Mouse (Mus musculus): Measurements from ENCODE around the gene Tmem106c. TPM values are rescaled to one million over a fixed set of nuclear protein-coding genes. Genes with fewer than 3 reads are reported as not detected.

The Tmem106c gene
- 10 to 100 TPM; 10.9 to 15.3 TPM for total RNA-seq (2021)

DNA sequence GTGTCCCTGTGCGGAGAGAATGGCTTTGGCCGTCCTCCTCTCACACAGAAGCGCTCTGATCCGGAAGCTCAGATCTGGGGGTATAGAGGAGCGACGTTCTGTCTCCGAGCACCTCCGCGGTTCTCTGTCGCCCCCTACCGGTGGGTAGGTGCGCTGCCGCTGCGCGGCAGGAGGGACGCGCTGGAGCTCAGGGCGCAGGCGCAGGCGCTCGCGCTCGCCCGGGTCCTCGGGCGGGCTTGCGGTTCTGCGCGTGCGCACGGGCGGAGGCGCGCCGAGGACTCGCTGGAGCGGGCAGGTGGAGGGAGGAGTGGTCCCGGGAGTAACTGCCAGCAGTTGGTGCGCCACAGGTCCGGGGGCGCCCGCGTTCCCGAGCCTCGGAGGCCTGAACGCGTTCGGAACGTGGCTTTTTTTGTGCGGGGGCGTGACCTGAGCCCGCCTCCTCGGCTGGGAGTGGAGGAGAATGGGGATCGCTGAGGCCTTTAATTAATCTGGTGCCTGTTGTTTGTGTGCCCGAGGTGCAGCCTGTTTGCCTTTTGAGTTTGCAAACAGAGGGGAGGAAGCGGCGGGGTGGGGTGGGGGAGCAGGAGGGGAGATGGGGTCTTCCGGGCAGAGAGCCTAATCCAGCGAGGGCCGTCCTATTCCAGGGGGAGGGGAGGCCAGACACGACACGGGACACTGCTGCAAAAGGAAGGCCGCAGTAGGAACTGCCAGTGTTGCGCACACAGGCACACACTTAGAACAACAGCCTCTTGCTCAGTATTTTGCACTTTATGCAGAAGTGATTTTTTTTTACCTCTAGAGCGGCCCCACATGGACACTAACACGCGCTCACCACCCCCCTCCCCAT is at the start of gene Tmem106c:
Gene Tmem106c, plus strand, starts transcription at position 212 of the 847 bp plus-strand sequence.
- intact Hi-C loops (cut with DNase I), result loop anchor here (10.0 kb wide), 1 partner anchor 211 kb away; no protein-coding TSS in a partner anchor
- DNase-seq (ENCODE audit: low spot score), result peak; percentile 79

DNA sequence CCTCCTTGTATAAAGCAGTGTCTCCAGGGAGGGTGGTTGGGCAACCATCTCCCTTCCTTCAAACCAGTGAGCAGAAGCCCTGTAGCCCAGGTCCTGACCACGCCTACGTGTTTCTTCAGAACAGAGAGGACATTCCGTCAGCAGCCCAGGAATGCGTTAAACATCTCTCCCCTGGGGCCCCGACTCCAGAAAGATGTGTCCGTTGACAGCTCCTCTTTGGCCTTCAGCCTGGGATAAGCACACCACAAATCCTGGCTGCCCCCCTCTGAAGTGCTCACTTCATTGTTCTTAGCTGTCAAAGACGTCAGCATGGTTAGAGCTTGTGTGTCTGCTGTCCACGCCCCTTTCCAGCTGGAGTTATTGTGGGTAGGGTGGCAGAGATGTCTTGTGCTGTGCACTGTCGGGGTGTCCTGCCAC is 49.7 kb upstream of the Tmem106c start:
- DNase-seq (ENCODE audit: low spot score), result peak; percentile 48
- intact Hi-C loops (cut with DNase I), result no loop called here

DNA sequence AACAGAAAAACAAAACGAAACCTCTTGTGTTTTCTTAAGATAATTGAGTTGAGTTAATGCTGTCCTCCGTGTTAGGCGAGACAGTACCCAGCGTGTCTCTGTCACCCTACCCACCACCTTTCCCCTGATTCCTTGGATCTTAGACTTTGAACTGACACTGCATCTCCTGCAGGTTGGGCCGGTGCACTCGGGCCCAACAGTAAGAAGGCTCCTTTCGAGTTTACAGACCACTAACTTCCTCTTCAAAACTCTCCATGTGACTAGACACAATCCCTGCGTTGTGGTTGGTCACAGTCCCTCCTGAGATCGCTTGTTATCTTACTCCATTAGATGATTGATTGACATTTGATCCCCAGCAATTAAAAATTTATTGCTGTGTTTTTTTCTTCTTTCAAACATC is 46.0 kb upstream of the Tmem106c start:
- intact Hi-C loops (cut with DNase I), result no loop called here
- no peak for DNase-seq (ENCODE audit: low spot score)

DNA sequence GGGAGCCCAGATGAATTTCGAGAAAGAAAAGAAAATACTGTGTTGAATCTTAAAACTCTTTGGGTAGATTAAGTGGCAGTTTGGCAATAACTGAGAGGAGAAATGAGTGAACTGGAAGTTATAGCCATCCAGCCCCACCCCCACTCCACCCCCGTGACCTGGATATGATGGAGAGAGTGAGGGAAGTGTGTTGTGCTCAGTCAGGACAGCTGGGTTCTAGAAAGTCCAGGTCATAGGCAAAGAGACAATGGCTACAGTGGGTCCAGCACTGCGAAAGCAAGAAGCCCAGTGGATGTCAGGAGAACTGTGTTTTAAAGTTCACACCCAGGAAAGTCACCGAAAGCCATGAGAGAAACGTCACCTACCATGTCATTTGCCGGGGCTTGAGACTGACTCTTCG is 44.8 kb upstream of the Tmem106c start:
- intact Hi-C loops (cut with DNase I), result no loop called here
- DNase-seq (ENCODE audit: low spot score), result no peak

- intact Hi-C loops (cut with DNase I), result no loop called here
- DNase-seq (ENCODE audit: low spot score), result no peak
These were observed 43.7 kb upstream of the Tmem106c start for GRCm38 (mm10) chr15:97920306-97920705.

- DNase-seq (ENCODE audit: low spot score), result no peak
- intact Hi-C loops (cut with DNase I), result no loop called here
These were observed 42.2 kb upstream of the Tmem106c start for GRCm38 (mm10) chr15:97921796-97922195.

DNA sequence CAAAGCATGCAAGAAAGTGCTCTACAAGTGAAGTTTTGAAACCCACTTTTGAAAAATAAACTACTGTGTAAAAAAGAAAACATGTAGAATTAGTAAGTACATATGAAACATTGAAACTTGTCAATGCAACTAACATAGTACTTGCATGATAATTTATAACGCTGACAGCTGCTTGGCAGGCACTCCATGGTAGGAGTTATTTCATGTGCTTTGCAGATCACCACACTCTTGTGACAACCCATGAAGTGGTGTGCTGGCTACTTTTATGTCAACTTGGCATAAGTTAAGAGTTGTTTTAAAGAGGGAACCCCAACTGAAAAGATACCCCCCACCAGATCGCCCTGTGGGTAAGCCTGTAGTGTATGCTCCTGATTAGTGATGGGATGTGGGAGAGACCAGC is 41.6 kb upstream of the Tmem106c start:
- DNase-seq (ENCODE audit: low spot score), result no peak
- intact Hi-C loops (cut with DNase I), result no loop called here

DNA sequence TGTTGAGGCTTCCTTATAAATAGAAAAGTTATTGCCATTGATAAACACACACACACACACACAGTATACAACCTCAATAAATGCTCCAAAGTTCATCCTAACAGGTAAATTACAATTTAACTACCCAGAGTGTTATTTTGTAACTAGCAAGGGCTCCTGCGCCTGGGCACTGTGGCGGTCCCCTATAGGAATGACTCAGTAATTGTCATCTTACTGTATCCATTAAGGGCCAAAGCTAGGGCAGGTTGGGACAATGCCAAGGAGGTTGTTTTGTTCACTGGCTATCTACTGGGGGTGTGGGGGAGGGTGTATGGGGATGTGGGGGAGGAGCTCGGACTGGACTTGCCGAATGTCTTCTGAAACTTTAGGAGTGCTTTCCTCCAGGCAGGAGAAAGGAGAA is 37.0 kb upstream of the Tmem106c start:
- no peak for DNase-seq (ENCODE audit: low spot score)
- intact Hi-C loops (cut with DNase I), result no loop called here

DNA sequence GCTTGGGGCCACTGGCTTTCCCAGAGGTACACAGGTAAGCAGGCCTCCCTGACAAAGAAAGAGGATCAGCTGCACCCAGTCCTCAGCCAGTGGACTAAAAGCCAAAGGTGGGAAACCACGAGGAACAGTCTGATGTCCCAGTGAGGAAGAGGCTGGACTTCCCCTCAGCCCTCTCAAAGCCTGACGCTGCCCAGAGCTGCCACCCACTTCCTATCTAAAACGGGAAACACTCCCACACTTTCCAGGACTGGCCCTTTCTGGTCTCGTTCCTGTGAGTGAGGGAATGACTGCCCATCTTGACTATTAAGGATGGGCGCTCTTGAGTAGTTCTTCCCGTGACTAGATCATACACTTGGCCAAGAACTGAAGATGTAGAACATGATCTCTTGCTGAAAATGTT is 36.2 kb upstream of the Tmem106c start:
- DNase-seq (ENCODE audit: low spot score), result no peak
- intact Hi-C loops (cut with DNase I), result no loop called here

DNA sequence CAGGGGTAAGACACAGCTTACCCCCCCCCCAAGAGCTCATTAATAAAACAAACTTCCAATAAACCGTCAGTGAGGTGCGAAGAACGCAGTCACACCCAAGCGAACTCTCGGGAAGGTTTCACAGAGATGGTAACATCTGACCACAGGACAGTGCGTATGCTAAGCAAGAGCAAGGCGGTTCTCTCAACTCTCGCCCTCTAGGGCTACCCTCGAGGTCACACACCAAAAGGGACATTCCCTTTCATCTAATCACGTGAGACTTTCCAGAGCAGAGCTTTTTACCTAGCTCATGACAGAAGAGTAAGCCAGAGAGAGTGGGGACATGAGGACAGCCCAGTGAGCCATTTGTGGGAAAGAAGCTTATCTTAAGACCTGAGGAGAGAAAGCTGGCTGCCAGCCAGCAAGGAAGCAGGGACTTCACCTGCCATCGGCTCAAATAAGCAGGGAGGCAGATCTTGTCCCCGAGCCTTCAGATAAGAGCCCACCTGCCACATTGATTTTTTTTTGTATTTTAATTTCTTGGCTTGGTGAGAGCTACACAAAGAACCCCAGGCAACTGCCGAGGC is 34.7 kb upstream of the Tmem106c start:
- no peak for DNase-seq (ENCODE audit: low spot score)
- intact Hi-C loops (cut with DNase I), result no loop called here

DNA sequence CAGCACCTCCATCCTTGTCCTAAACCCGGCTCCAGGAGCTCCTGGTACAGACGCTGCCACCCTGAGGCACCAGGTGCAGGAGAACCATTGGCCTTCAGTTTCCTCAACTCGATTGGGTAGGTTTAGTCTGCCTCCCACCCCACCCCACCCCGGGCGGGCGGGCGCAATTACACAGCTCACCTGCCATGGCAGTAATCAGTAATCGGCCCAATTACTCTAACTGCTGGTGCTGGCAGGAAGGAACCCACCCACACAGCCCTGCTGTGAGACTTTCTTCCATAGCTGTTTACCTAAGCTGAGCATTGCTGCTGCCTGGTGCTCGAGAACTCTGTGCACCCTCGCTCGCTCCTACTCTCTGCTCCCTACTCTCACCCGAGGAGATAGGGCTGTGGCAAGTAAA is 31.6 kb upstream of the Tmem106c start:
- intact Hi-C loops (cut with DNase I), result no loop called here

GRCm38 (mm10) chr15:97938580-97938979 is 25.4 kb upstream of the Tmem106c start:
- intact Hi-C loops (cut with DNase I), result no loop called here
- no peak for DNase-seq (ENCODE audit: low spot score)

More for the DNA sequence above, 31.6 kb upstream of the Tmem106c start:
- no peak for DNase-seq (ENCODE audit: low spot score)

- DNase-seq (ENCODE audit: low spot score), result no peak
- intact Hi-C loops (cut with DNase I), result no loop called here
These were observed 23.9 kb upstream of the Tmem106c start for GRCm38 (mm10) chr15:97940088-97940487.

- intact Hi-C loops (cut with DNase I), result no loop called here
- no peak for DNase-seq (ENCODE audit: low spot score)
These were observed 22.7 kb upstream of the Tmem106c start for GRCm38 (mm10) chr15:97941306-97941705.

DNA sequence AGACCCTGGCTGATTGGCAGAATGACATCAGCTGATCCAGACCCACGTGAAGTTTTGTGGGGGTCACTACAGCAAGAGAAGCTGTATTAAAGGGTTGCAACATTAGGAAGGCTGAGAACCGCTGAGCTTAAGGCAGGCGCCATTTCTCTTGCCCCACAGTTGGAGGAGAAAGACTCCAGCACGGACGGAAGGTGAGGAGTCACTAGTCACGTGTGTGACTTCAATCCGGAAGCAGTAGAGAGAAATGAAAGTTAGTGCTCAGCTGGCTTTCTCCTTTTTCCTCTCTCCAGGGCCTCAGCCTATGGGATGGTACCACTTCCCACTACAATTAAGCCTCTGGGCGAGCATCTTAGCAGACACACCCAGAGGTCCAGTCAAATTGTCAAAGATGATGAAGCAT is 21.5 kb upstream of the Tmem106c start:
- intact Hi-C loops (cut with DNase I), result no loop called here
- no peak for DNase-seq (ENCODE audit: low spot score)

DNA sequence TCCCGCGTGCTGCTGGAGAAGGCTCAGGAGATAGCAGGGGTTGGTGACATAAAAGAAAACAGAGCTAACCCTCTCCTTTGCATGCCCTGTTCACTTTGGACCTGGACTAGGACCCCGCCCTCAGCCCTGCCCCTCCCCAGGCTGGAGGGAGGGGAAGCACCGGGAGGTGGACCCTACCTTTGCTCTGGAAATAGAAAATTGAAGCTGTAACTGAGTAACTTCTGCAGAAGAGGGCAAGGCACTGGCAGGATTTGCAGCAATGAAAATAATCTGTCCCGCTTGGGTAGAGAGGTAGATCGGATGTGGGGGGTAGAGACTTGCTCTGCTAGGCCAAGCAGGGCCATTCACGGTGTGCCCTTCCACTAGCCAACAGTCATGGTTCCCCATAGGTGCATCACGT is 20.6 kb upstream of the Tmem106c start:
- intact Hi-C loops (cut with DNase I), result no loop called here
- no peak for DNase-seq (ENCODE audit: low spot score)

- intact Hi-C loops (cut with DNase I), result no loop called here
These were observed 19.0 kb upstream of the Tmem106c start for GRCm38 (mm10) chr15:97944919-97945574.

DNA sequence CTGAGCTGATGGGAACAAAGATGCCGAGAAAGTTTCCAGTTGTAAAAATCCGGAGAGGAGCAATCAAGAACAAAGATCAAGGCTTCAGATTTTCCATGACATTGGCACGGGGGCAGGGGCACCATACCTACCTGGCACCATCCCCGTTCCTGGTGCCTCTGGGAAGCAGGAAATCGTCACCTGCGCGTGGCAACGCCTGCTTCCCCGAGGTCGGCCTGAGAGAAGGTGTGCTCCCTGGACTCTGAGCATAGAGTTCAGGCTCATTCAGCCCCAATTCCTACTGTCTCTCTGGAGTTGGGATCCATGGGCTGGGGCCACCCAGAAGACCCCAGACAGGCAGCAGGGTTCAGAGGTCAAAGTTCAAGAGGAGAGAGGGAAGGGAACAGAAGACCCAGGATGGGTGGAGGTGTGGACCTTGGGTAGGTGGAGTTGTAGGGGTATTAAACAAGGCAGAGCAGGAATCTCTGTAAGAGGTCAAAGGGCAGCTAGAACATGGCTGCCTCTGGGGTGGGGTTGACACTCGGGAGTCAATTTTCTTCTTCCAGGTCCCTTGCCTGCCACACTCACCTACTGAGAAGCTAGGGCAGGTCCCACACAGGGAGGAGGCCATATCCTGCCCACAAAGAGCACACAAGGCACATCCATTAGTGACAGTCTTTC is 18.2 kb upstream of the Tmem106c start:
- intact Hi-C loops (cut with DNase I), result no loop called here
- no peak for DNase-seq (ENCODE audit: low spot score)

More at GRCm38 (mm10) chr15:97944919-97945574, 19.0 kb upstream of the Tmem106c start:
- no peak for DNase-seq (ENCODE audit: low spot score)

DNA sequence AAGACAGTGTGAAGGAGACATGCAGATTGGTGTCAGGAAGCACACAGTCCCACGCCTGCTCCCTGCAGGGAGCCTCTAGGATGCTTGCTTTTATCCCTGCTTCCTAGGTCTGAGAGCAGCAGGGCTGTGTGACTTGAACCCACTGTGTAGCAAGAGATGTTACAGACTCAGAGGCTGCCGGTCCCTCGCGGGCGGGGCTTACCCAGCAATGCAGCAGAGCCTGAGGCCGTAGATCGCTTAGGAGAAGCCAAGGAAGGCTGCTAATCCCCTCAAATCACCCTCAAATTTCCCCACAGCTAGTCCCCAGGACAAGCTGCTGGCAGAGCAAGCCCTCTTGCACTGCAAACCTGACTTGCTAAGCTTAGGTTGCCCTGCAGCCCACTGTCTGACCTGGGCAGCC is 15.3 kb upstream of the Tmem106c start:
- intact Hi-C loops (cut with DNase I), result no loop called here
- DNase-seq (ENCODE audit: low spot score), result no peak

GRCm38 (mm10) chr15:97949706-97950105 is 14.3 kb upstream of the Tmem106c start:
- no peak for DNase-seq (ENCODE audit: low spot score)

More at GRCm38 (mm10) chr15:97949706-97950105, 14.3 kb upstream of the Tmem106c start:
- intact Hi-C loops (cut with DNase I), result loop anchor here (5.0 kb wide), 4 partner anchors 157 to 282 kb away; partner anchors contain the start of gene Slc48a1

Data from heart, postnatal 25 days (tissue).